Comparison of ENCODE assay signal across 8 mouse cellular contexts in the genomic region with DNA sequence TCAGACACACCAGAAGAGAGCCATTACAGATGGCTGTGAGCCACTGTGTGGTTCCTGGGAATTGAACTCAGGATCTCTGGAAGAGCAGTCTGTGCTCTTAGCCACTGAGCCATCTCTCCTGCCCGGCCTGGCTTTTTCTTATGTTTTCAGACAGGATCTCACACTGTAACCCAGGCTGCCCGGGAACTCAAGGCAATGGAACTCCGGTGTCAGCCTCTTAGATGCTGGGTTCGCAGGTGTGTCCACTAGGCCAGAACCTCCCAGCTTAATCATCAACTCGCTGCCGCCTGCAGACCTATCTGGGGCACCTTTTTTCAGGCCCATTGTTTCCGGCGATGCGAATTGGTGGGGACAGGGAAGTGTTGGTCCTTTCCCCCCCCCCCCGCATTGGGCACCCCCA. TPM values are rescaled to one million over a fixed set of nuclear protein-coding genes. Genes with fewer than 3 reads are reported as not detected.
A peak's percentile ranks its signal among the peaks of the same experiment; 100 is the strongest.
DNase-seq lines count a peak whose midpoint lies in the region; ATAC-seq and TF ChIP-seq lines count a peak whose summit lies in the region.

No protein-coding gene starts in this region.

- no peak overlapping the region for H3K9ac ChIP-seq in forebrain, postnatal 0 days
- H3K9ac ChIP-seq in stomach, postnatal 0 days (ENCODE audit: low read length) = no peak overlapping the region

- no peak for TF ChIP-seq EP300 in stomach, postnatal 0 days (optimal IDR thresholded peaks at IDR 0.05)

- peaks cover 56% of the 10 kb centered on the region for H3K4me1 ChIP-seq in forebrain, embryonic 10.5 days
- H3K4me1 ChIP-seq in forebrain, postnatal 0 days (ENCODE audit: insufficient read depth) = no peaks in the 10 kb centered on the region
- H3K4me1 ChIP-seq in stomach, postnatal 0 days (replicated peaks; ENCODE audit: control insufficient read depth, insufficient read depth) = 0 out of 2 replicates have a peak, but pooled peaks cover 3% of the 10 kb centered on the region

- DNase-seq in forebrain, embryonic 10.5 days (ENCODE audit: extremely low spot score, low spot score) = no peak
- no peak for DNase-seq in forebrain, postnatal 0 days
- peak; percentile 30 for DNase-seq in thymus, postnatal 14 days
- no peak for DNase-seq in thymus, adult 18-20 months
- DNase-seq in large intestine, adult 2 months (ENCODE audit: low read depth, low spot score) = peak; percentile 68
- peak; percentile 69 for DNase-seq in stomach, postnatal 0 days (ENCODE audit: low spot score)
- DNase-seq in left cerebral cortex, postnatal 14 days (ENCODE audit: low spot score in 2 of 2) = no peak

- H3K27ac ChIP-seq in forebrain, embryonic 10.5 days = peak overlapping the region; percentile 88
- H3K27ac ChIP-seq in forebrain, postnatal 0 days (ENCODE audit: low read depth, low read length) = no peak overlapping the region
- peak overlapping the region; percentile 87 for H3K27ac ChIP-seq in stomach, postnatal 0 days (replicated peaks)

- H3K9me3 ChIP-seq in forebrain, embryonic 10.5 days = no peaks in the 10 kb centered on the region
- no peaks in the 10 kb centered on the region for H3K9me3 ChIP-seq in forebrain, postnatal 0 days (ENCODE audit: low read length)
- no peaks in the 10 kb centered on the region for H3K9me3 ChIP-seq in stomach, postnatal 0 days (ENCODE audit: control insufficient read depth, low read length)

- ATAC-seq in forebrain, postnatal 0 days = no peak
- ATAC-seq in stomach, postnatal 0 days (ENCODE audit: low FRiP score, low TSS enrichment) = no peak
- ATAC-seq in megakaryocyte progenitor cell, adult 5-6 weeks (replicated peaks; ENCODE audit: poor library complexity) = no peak

- H3K36me3 ChIP-seq in forebrain, embryonic 10.5 days (replicated peaks) = peaks cover 14% of the 10 kb centered on the region
- peaks cover 2% of the 10 kb centered on the region; the same call in 1 of the 2 replicates for H3K36me3 ChIP-seq in forebrain, postnatal 0 days (ENCODE audit: insufficient read depth)
- H3K36me3 ChIP-seq in stomach, postnatal 0 days (ENCODE audit: control insufficient read depth, insufficient read depth, low read length) = no peaks in the 10 kb centered on the region; the same call in 1 of the 2 replicates

- intact Hi-C loops in left cerebral cortex, postnatal 14 days (cut with DNase I) = loop anchor here (2.0 to 5.0 kb wide), 2 partner anchors 73 to 122 kb away; partner anchors contain the start of gene Gm3336

- H3K4me3 ChIP-seq in forebrain, embryonic 10.5 days = no peak overlapping the region
- H3K4me3 ChIP-seq in forebrain, postnatal 0 days (ENCODE audit: low read depth, low read length) = no peak overlapping the region
- H3K4me3 ChIP-seq in stomach, postnatal 0 days (ENCODE audit: low read depth, low read length) = no peak overlapping the region

- no peak overlapping the region for H3K4me2 ChIP-seq in forebrain, postnatal 0 days (ENCODE audit: low read depth)
- H3K4me2 ChIP-seq in stomach, postnatal 0 days (replicated peaks; ENCODE audit: low read depth) = no peak overlapping the region

- H3K27me3 ChIP-seq in forebrain, embryonic 10.5 days (ENCODE audit: poor library complexity, severe bottlenecking) = peaks cover 12% of the 10 kb centered on the region; the same call in 1 of the 2 replicates
- H3K27me3 ChIP-seq in forebrain, postnatal 0 days (ENCODE audit: insufficient read depth, low read length) = no peaks in the 10 kb centered on the region
- no peaks in the 10 kb centered on the region for H3K27me3 ChIP-seq in stomach, postnatal 0 days (ENCODE audit: control insufficient read depth, insufficient read depth, low read length)

- no peak for TF ChIP-seq CTCF in forebrain, postnatal 0 days (IDR thresholded peaks at IDR 0.05; ENCODE audit: low read depth)
- no peak for TF ChIP-seq CTCF in stomach, postnatal 0 days (IDR thresholded peaks at IDR 0.05; ENCODE audit: low read depth)

- WGBS in forebrain, embryonic 10.5 days = 59% methylated on average over 10 of the region's 10 CpGs
- 54% methylated on average over 10 of the region's 10 CpGs for WGBS in forebrain, postnatal 0 days
- 22% methylated on average over 10 of the region's 10 CpGs for WGBS in large intestine, adult 2 months
- WGBS in stomach, postnatal 0 days = 38% methylated on average over 10 of the region's 10 CpGs

RNA-seq across cellular contexts. Expression of gene Arrdc2, which starts 1.1 kb away (rescaled TPM):
- 4.8 and 5.7 TPM in 2 replicates for polyA plus RNA-seq in forebrain, embryonic 10.5 days (2016; fragmentation: Nextera tagmentation; extraction: Ambion mirVana)
- total RNA-seq in forebrain, postnatal 0 days (2014; rRNA removed) = 15.4 and 25.9 TPM in 2 replicates
- 5.6 and 7.1 TPM in 2 replicates for polyA plus RNA-seq in forebrain, postnatal 0 days (2015; fragmentation: Nextera tagmentation; extraction: Ambion mirVana)
- polyA plus RNA-seq in large intestine, adult 2 months (2012; rRNA removed) = 22.2 and 25.7 TPM in 2 replicates
- 6.6 and 6.8 TPM in 2 replicates for polyA plus RNA-seq in stomach, postnatal 0 days (2015; fragmentation: Nextera tagmentation; extraction: Ambion mirVana)
- total RNA-seq in left cerebral cortex, postnatal 14 days (2021) = 10 to 100 TPM; 10.2 to 17.2 TPM
- 6.0 and 8.6 TPM in 2 replicates for total RNA-seq in megakaryocyte progenitor cell, adult 5-6 weeks (2015)
- total RNA-seq in megakaryocyte progenitor cell, adult 5-6 weeks (2017) = 4.8 and 8.8 TPM in 2 replicates

RNA-seq across cellular contexts. Expression of gene Kcnn1, which starts 22.5 kb away (rescaled TPM):
- 4.7 and 5.9 TPM in 2 replicates for polyA plus RNA-seq in forebrain, embryonic 10.5 days (2016; fragmentation: Nextera tagmentation; extraction: Ambion mirVana)
- total RNA-seq in forebrain, postnatal 0 days (2014; rRNA removed) = 20.5 and 31.5 TPM in 2 replicates
- polyA plus RNA-seq in forebrain, postnatal 0 days (2015; fragmentation: Nextera tagmentation; extraction: Ambion mirVana) = 9.4 and 9.8 TPM in 2 replicates
- 0.85 and 1.1 TPM in 2 replicates for polyA plus RNA-seq in large intestine, adult 2 months (2012; rRNA removed)
- 0.64 and 0.72 TPM in 2 replicates for polyA plus RNA-seq in stomach, postnatal 0 days (2015; fragmentation: Nextera tagmentation; extraction: Ambion mirVana)
- total RNA-seq in left cerebral cortex, postnatal 14 days (2021) = 10 to 100 TPM; 17.2 to 19.2 TPM
- 0.12 and 0.42 TPM in 2 replicates for total RNA-seq in megakaryocyte progenitor cell, adult 5-6 weeks (2015)
- total RNA-seq in megakaryocyte progenitor cell, adult 5-6 weeks (2017) = 0.84 and 0.92 TPM in 2 replicates

RNA-seq across cellular contexts. Expression of gene Il12rb1, which starts 32.3 kb away (rescaled TPM):
- polyA plus RNA-seq in forebrain, embryonic 10.5 days (2016; fragmentation: Nextera tagmentation; extraction: Ambion mirVana) = 0.12 TPM in 1 of 2 replicates, not detected in the other
- total RNA-seq in forebrain, postnatal 0 days (2014; rRNA removed) = 0.05 TPM in 1 of 2 replicates, not detected in the other
- polyA plus RNA-seq in forebrain, postnatal 0 days (2015; fragmentation: Nextera tagmentation; extraction: Ambion mirVana) = not detected in 2 replicates
- 2.4 and 4.2 TPM in 2 replicates for polyA plus RNA-seq in large intestine, adult 2 months (2012; rRNA removed)
- 0.19 and 0.29 TPM in 2 replicates for polyA plus RNA-seq in stomach, postnatal 0 days (2015; fragmentation: Nextera tagmentation; extraction: Ambion mirVana)
- total RNA-seq in left cerebral cortex, postnatal 14 days (2021) = 1 to 10 TPM; 1.2 TPM
- total RNA-seq in megakaryocyte progenitor cell, adult 5-6 weeks (2015) = 0.07 and 0.64 TPM in 2 replicates
- total RNA-seq in megakaryocyte progenitor cell, adult 5-6 weeks (2017) = 1.0 and 1.7 TPM in 2 replicates

RNA-seq across cellular contexts. Expression of gene Ccdc124, which starts 33.1 kb away (rescaled TPM):
- 184 and 186 TPM in 2 replicates for polyA plus RNA-seq in forebrain, embryonic 10.5 days (2016; fragmentation: Nextera tagmentation; extraction: Ambion mirVana)
- total RNA-seq in forebrain, postnatal 0 days (2014; rRNA removed) = 34.7 and 59.9 TPM in 2 replicates
- polyA plus RNA-seq in forebrain, postnatal 0 days (2015; fragmentation: Nextera tagmentation; extraction: Ambion mirVana) = 161 and 175 TPM in 2 replicates
- polyA plus RNA-seq in large intestine, adult 2 months (2012; rRNA removed) = 45.3 and 50.8 TPM in 2 replicates
- 73.2 and 74.1 TPM in 2 replicates for polyA plus RNA-seq in stomach, postnatal 0 days (2015; fragmentation: Nextera tagmentation; extraction: Ambion mirVana)
- 10 to 100 TPM; 85.4 to 87.5 TPM for total RNA-seq in left cerebral cortex, postnatal 14 days (2021)
- total RNA-seq in megakaryocyte progenitor cell, adult 5-6 weeks (2015) = 27.6 and 37.2 TPM in 2 replicates
- 33.9 and 37.1 TPM in 2 replicates for total RNA-seq in megakaryocyte progenitor cell, adult 5-6 weeks (2017)

RNA-seq across cellular contexts. Expression of gene Mast3, which starts 35.7 kb away (rescaled TPM):
- 12.0 and 14.9 TPM in 2 replicates for polyA plus RNA-seq in forebrain, embryonic 10.5 days (2016; fragmentation: Nextera tagmentation; extraction: Ambion mirVana)
- 26.2 and 60.0 TPM in 2 replicates for total RNA-seq in forebrain, postnatal 0 days (2014; rRNA removed)
- polyA plus RNA-seq in forebrain, postnatal 0 days (2015; fragmentation: Nextera tagmentation; extraction: Ambion mirVana) = 20.3 and 25.2 TPM in 2 replicates
- polyA plus RNA-seq in large intestine, adult 2 months (2012; rRNA removed) = 24.2 and 38.6 TPM in 2 replicates
- 5.6 and 5.7 TPM in 2 replicates for polyA plus RNA-seq in stomach, postnatal 0 days (2015; fragmentation: Nextera tagmentation; extraction: Ambion mirVana)
- total RNA-seq in left cerebral cortex, postnatal 14 days (2021) = 100 to 1,000 TPM; 176 to 185 TPM
- 48.7 and 50.0 TPM in 2 replicates for total RNA-seq in megakaryocyte progenitor cell, adult 5-6 weeks (2015)
- total RNA-seq in megakaryocyte progenitor cell, adult 5-6 weeks (2017) = 13.9 and 16.7 TPM in 2 replicates

Comparison
In these comparisons a context has a peak if more than half of its experiments do, and no peak if none do; other contexts are left out.
1. DNase-seq: peak in thymus, postnatal 14 days (single experiment), large intestine, adult 2 months (single experiment) and stomach, postnatal 0 days (single experiment); none in forebrain, embryonic 10.5 days (single experiment), forebrain, postnatal 0 days (single experiment), thymus, adult 18-20 months (0 of 2) and left cerebral cortex, postnatal 14 days (0 of 2).